Mouse (Mus musculus) right cerebral cortex, adult 18-20 months (tissue): ENCODE data around the gene Pold4.
A peak's percentile ranks its signal among the peaks of the same experiment; 100 is the strongest.
"Not testable (repeated sequence)": the region's sequence is repeated elsewhere in the genome, so short reads cannot be mapped to it uniquely, and the experiment has no call there.

Experiments
- DNase-seq: peaks from one replicate; pipeline ENCODE4 v3.0.0; 2022; ENCODE audit warnings: mixed read lengths

Gene Pold4

GRCm38 (mm10) chr19:4229451-4230076 is 2.1 kb upstream of the Pold4 start:
- no peak for DNase-seq

- peak; percentile 18 for DNase-seq
Measured at GRCm38 (mm10) chr19:4230415-4230814, 1.3 kb upstream of the Pold4 start.

- no peak for DNase-seq
Measured at GRCm38 (mm10) chr19:4232186-4232572, 480 bp downstream of the Pold4 start.

- no peak for DNase-seq
Measured at GRCm38 (mm10) chr19:4232651-4233050, 952 bp downstream of the Pold4 start.

GRCm38 (mm10) chr19:4234548-4234947 is 2.8 kb downstream of the Pold4 start:
- DNase-seq: no peak

- no peak for DNase-seq
Measured at GRCm38 (mm10) chr19:4240247-4240668, 8.6 kb downstream of the Pold4 start.

GRCm38 (mm10) chr19:4242416-4242815 is 10.7 kb downstream of the Pold4 start:
- no peak for DNase-seq

- no peak for DNase-seq
Measured at GRCm38 (mm10) chr19:4244775-4245174, 13.1 kb downstream of the Pold4 start.

- DNase-seq: no peak
Measured at GRCm38 (mm10) chr19:4247010-4247409, 15.3 kb downstream of the Pold4 start.

- DNase-seq: not testable (repeated sequence)
Measured at GRCm38 (mm10) chr19:4248683-4249082, 17.0 kb downstream of the Pold4 start.

GRCm38 (mm10) chr19:4254230-4254629 is 22.5 kb downstream of the Pold4 start:
- no peak for DNase-seq

- DNase-seq: no peak
Measured at GRCm38 (mm10) chr19:4255583-4256162, 24.0 kb downstream of the Pold4 start.

GRCm38 (mm10) chr19:4257216-4257896 is 25.7 kb downstream of the Pold4 start:
- peak; percentile 92 for DNase-seq

- DNase-seq: no peak
Measured at GRCm38 (mm10) chr19:4257897-4258252, 26.2 kb downstream of the Pold4 start.

GRCm38 (mm10) chr19:4261038-4261698 is 29.5 kb downstream of the Pold4 start:
- no peak for DNase-seq

GRCm38 (mm10) chr19:4262756-4263155 is 31.1 kb downstream of the Pold4 start:
- no peak for DNase-seq

- no peak for DNase-seq
Measured at GRCm38 (mm10) chr19:4263702-4264101, 32.0 kb downstream of the Pold4 start.

GRCm38 (mm10) chr19:4264171-4264780 is 32.6 kb downstream of the Pold4 start:
- no peak for DNase-seq

GRCm38 (mm10) chr19:4265956-4266355 is 34.3 kb downstream of the Pold4 start:
- no peak for DNase-seq

GRCm38 (mm10) chr19:4268566-4269361 is 37.1 kb downstream of the Pold4 start, which contains the start of gene Ssh3:
Ssh3 (minus strand) TSS chr19:4269180.
- DNase-seq: peak; percentile 82

GRCm38 (mm10) chr19:4270187-4270586 is 38.5 kb downstream of the Pold4 start:
- no peak for DNase-seq

GRCm38 (mm10) chr19:4270972-4271371 is 39.3 kb downstream of the Pold4 start:
- DNase-seq: no peak
